Mouse (Mus musculus) MN1 (cell line): ENCODE results near the gene Phlpp1.
"Not testable (repeated sequence)": the region's sequence is repeated elsewhere in the genome, so short reads cannot be mapped to it uniquely, and the experiment has no call there.

Source experiments
- DNase-seq: peaks from one replicate; pipeline ENCODE4 v3.0.0-alpha.2; 2016; ENCODE audit warnings: low spot score

Phlpp1 gene

GRCm38 (mm10) chr1:106244245-106244644, 72.7 kb downstream of the Phlpp1 start:
- DNase-seq, result no peak

GRCm38 (mm10) chr1:106254047-106254446, 82.5 kb downstream of the Phlpp1 start:
- no peak for DNase-seq

- DNase-seq, result no peak
Measured at GRCm38 (mm10) chr1:106257176-106257575, 85.6 kb downstream of the Phlpp1 start.

GRCm38 (mm10) chr1:106268028-106268799, 96.7 kb downstream of the Phlpp1 start:
- DNase-seq, result no peak

GRCm38 (mm10) chr1:106269337-106269736, 97.8 kb downstream of the Phlpp1 start:
- no peak for DNase-seq

GRCm38 (mm10) chr1:106272916-106273315, 101.4 kb downstream of the Phlpp1 start:
- no peak for DNase-seq

- no peak for DNase-seq
Measured at GRCm38 (mm10) chr1:106273801-106274200, 102.2 kb downstream of the Phlpp1 start.

GRCm38 (mm10) chr1:106274561-106275001, 103.0 kb downstream of the Phlpp1 start:
- DNase-seq, result no peak

GRCm38 (mm10) chr1:106275142-106275541, 103.6 kb downstream of the Phlpp1 start:
- no peak for DNase-seq

- no peak for DNase-seq
Measured at GRCm38 (mm10) chr1:106275731-106276130, 104.2 kb downstream of the Phlpp1 start.

- DNase-seq, result no peak
Measured at GRCm38 (mm10) chr1:106276824-106277223, 105.3 kb downstream of the Phlpp1 start.

- no peak for DNase-seq
Measured at GRCm38 (mm10) chr1:106277286-106277685, 105.7 kb downstream of the Phlpp1 start.

GRCm38 (mm10) chr1:106278552-106279060, 107.1 kb downstream of the Phlpp1 start:
- DNase-seq, result no peak

- no peak for DNase-seq
Measured at GRCm38 (mm10) chr1:106279404-106280123, 108.0 kb downstream of the Phlpp1 start.

- DNase-seq, result no peak
Measured at GRCm38 (mm10) chr1:106280171-106280913, 108.8 kb downstream of the Phlpp1 start.

GRCm38 (mm10) chr1:106286815-106287214, 115.3 kb downstream of the Phlpp1 start:
- DNase-seq, result no peak

GRCm38 (mm10) chr1:106289065-106289464, 117.5 kb downstream of the Phlpp1 start:
- peak; percentile 20 for DNase-seq

GRCm38 (mm10) chr1:106289580-106289979, 118.0 kb downstream of the Phlpp1 start:
- peak; percentile 16 for DNase-seq

- DNase-seq, result no peak
Measured at GRCm38 (mm10) chr1:106309394-106310039, 138.0 kb downstream of the Phlpp1 start.

GRCm38 (mm10) chr1:106310285-106310684, 138.7 kb downstream of the Phlpp1 start:
- no peak for DNase-seq

GRCm38 (mm10) chr1:106311830-106312229, 140.3 kb downstream of the Phlpp1 start:
- DNase-seq, result not testable (repeated sequence)

GRCm38 (mm10) chr1:106314476-106314875, 142.9 kb downstream of the Phlpp1 start:
- no peak for DNase-seq
